Mouse (Mus musculus) heart, adult 2 months (tissue): Measurements from ENCODE around the gene Selenbp2. TPM values are rescaled to one million over a fixed set of nuclear protein-coding genes. Genes with fewer than 3 reads are reported as not detected.
A peak's percentile ranks its signal among the peaks of the same experiment; 100 is the strongest.
"Not testable (repeated sequence)": the region's sequence is repeated elsewhere in the genome, so short reads cannot be mapped to it uniquely, and the experiment has no call there.

ENCODE experiments used
- DNase-seq, 2 experiments: peaks; one replicate each; pipeline ENCODE4 v3.0.0; 2021
- H3K27ac ChIP-seq: fragments of 200-600 bp; 2 replicates; pipeline ENCODE4 v1.8.1; 2022
- H3K27me3 ChIP-seq: fragments of 200-500 bp; 2 replicates; pipeline ENCODE4 v1.6.1; 2012; ENCODE audit warnings: mild to moderate bottlenecking, low read length, inconsistent platforms, mixed read lengths; ENCODE audit not compliant: control insufficient read depth, insufficient read depth
- H3K36me3 ChIP-seq: fragments of 200-500 bp; 2 replicates; pipeline ENCODE4 v1.6.1; 2012; ENCODE audit warnings: low read length, inconsistent platforms; ENCODE audit not compliant: control insufficient read depth, insufficient read depth
- H3K4me1 ChIP-seq: fragments of 200-500 bp; 2 replicates; pipeline ENCODE4 v1.6.1; 2011; ENCODE audit warnings: low read length; ENCODE audit not compliant: control insufficient read depth, insufficient read depth
- H3K4me3 ChIP-seq: fragments of 200-600 bp; 2 replicates; pipeline ENCODE4 v1.8.1; 2022
- H3K79me2 ChIP-seq: fragments of 200-500 bp; replicated peaks from 2 replicates; pipeline ENCODE4 v1.6.1; 2012; ENCODE audit warnings: mild to moderate bottlenecking, inconsistent platforms, low read length, moderate library complexity, mixed read lengths; ENCODE audit not compliant: control insufficient read depth, insufficient read depth
- H3K9ac ChIP-seq: fragments of 200-500 bp; 2 replicates; pipeline ENCODE4 v1.6.1; 2012; ENCODE audit warnings: low read depth, mild to moderate bottlenecking, control low read depth, inconsistent platforms, low read length, mixed read lengths
- CTCF ChIP-seq: fragments of 200-600 bp; IDR thresholded peaks from 2 replicates; pipeline ENCODE4 v1.8.1; 2022; ENCODE audit warnings: antibody characterized with exemption, mild to moderate bottlenecking, moderate library complexity
- EP300 ChIP-seq: fragments of 200-500 bp; IDR thresholded peaks from 2 replicates; pipeline ENCODE4 v1.6.1; 2011; ENCODE audit warnings: low read depth, low read length, control low read depth; ENCODE audit not compliant: insufficient read depth
- POLR2A ChIP-seq: fragments of 200-500 bp; IDR thresholded peaks from 2 replicates; pipeline ENCODE4 v1.6.1; 2011; ENCODE audit warnings: mild to moderate bottlenecking, low read depth, low read length, control low read depth; ENCODE audit not compliant: insufficient read depth
- WGBS: fragments of 180-500 bp; shearing (Covaris S2); methylation state at CpG from one replicate; pipeline ENCODE4 v1.1.7; 2018; 5-methylcytosine and 5-hydroxymethylcytosine counted together
- intact Hi-C: fragments of 180-260 bp; cut with DNase I; formaldehyde crosslinking; loops from one replicate; pipeline ENCODE4 v1.15.1; 2025
- polyA plus RNA-seq: library from polyadenylated mRNA; depleted of rRNA; stranded (reverse); fragments of >200 nt; gene quantifications from 2 replicates; pipeline ENCODE4 v1.2.3, GENCODE M21; 2012; rRNA removed
- total RNA-seq, 2 experiments: library from RNA; stranded (reverse); gene quantifications; 2 replicates each; pipeline ENCODE4 v1.2.3; 2021

The Selenbp2 gene
- total and polyA plus RNA-seq, 3 experiments = 4.1 to 19.0 (median 12.4) TPM

GRCm38 (mm10) chr3:94702856-94703255 is 9.5 kb downstream of the Selenbp2 start:
- TF ChIP-seq POLR2A = no peak
- no peak for TF ChIP-seq CTCF
- no peak for TF ChIP-seq EP300
- WGBS = 69% methylated on average over 3 of the region's 3 CpGs
- Histone ChIP-seq H3K4me3 (no peak overlapping the region), H3K27me3 (no peaks in the 10 kb centered on the region), H3K9ac (no peak overlapping the region), H3K36me3 (no peaks in the 10 kb centered on the region), H3K27ac (no peak overlapping the region), H3K4me1 (no peaks in the 10 kb centered on the region), H3K79me2 (no peaks in the 10 kb centered on the region)
- intact Hi-C loops = no loop called here
- no peak for DNase-seq

GRCm38 (mm10) chr3:94703364-94703763 is 10.0 kb downstream of the Selenbp2 start:
- H3K4me3 ChIP-seq, H3K27me3 ChIP-seq, H3K4me1 ChIP-seq, H3K9ac ChIP-seq, H3K27ac ChIP-seq, H3K36me3 ChIP-seq, H3K79me2 ChIP-seq, intact Hi-C loops, DNase-seq: not testable (repeated sequence)
- WGBS = 22% methylated on average over 3 of the region's 3 CpGs
- peak; percentile 47 for TF ChIP-seq CTCF

- H3K36me3 ChIP-seq, H3K27ac ChIP-seq, H3K79me2 ChIP-seq, H3K27me3 ChIP-seq, DNase-seq, intact Hi-C loops, H3K9ac ChIP-seq, H3K4me3 ChIP-seq, H3K4me1 ChIP-seq: not testable (repeated sequence)
These were observed 17.2 kb downstream of the Selenbp2 start for GRCm38 (mm10) chr3:94710591-94710990.

GRCm38 (mm10) chr3:94713424-94713823 is 20.1 kb downstream of the Selenbp2 start:
- H3K27ac ChIP-seq, H3K27me3 ChIP-seq, intact Hi-C loops, DNase-seq, H3K4me1 ChIP-seq, H3K4me3 ChIP-seq, H3K79me2 ChIP-seq, H3K36me3 ChIP-seq, H3K9ac ChIP-seq: not testable (repeated sequence)
- 85% methylated on average over 3 of the region's 3 CpGs for WGBS

- intact Hi-C loops, H3K9ac ChIP-seq, DNase-seq, H3K36me3 ChIP-seq, H3K79me2 ChIP-seq, H3K27ac ChIP-seq, H3K4me3 ChIP-seq, H3K27me3 ChIP-seq, H3K4me1 ChIP-seq: not testable (repeated sequence)
- 27% methylated on average over 1 of the region's 1 CpGs for WGBS
These were observed 24.9 kb downstream of the Selenbp2 start for GRCm38 (mm10) chr3:94718253-94718652.

GRCm38 (mm10) chr3:94723637-94724036 is 30.3 kb downstream of the Selenbp2 start:
- H3K36me3 ChIP-seq, DNase-seq, H3K4me1 ChIP-seq, H3K27me3 ChIP-seq, H3K79me2 ChIP-seq, H3K4me3 ChIP-seq, H3K9ac ChIP-seq, H3K27ac ChIP-seq: not testable (repeated sequence)
- WGBS = 15% methylated on average over 2 of the region's 2 CpGs
- TF ChIP-seq CTCF = peak; percentile 28
- intact Hi-C loops = loop anchor here (5.0 kb wide), 1 partner anchor 86 kb away; no protein-coding TSS in a partner anchor

- intact Hi-C loops = no loop called here
- Histone ChIP-seq H3K9ac (no peak overlapping the region), H3K27me3 (no peaks in the 10 kb centered on the region), H3K36me3 (no peaks in the 10 kb centered on the region), H3K27ac (no peak overlapping the region), H3K79me2 (no peaks in the 10 kb centered on the region), H3K4me1 (no peaks in the 10 kb centered on the region), H3K4me3 (no peak overlapping the region)
- no peak for DNase-seq
- WGBS = 92% methylated on average over 17 of the region's 17 CpGs
- TF ChIP-seq CTCF (no peak), EP300 (no peak), POLR2A (no peak)
These were observed 52.3 kb downstream of the Selenbp2 start for GRCm38 (mm10) chr3:94745691-94746090.

Other genes with a start within 250 kb of the Selenbp2 start
- not detected for gene Oaz3, start 249.6 kb upstream of the Selenbp2 start, total RNA-seq
- 1.1 and 2.2 TPM in 2 replicates for gene Oaz3, start 249.6 kb upstream of the Selenbp2 start, polyA plus RNA-seq
- under 1 TPM in 1 of 2 experiments, not detected in 1; 0.27 TPM for gene Celf3, start 215.3 kb upstream of the Selenbp2 start, total RNA-seq
- gene Celf3, start 215.3 kb upstream of the Selenbp2 start, polyA plus RNA-seq = 0.67 and 0.96 TPM in 2 replicates
- gene Riiad1, start 213.2 kb upstream of the Selenbp2 start, total RNA-seq = 1 to 10 TPM in 1 of 2 experiments, under 1 TPM in 1; 0.99 to 1.3 TPM
- gene Riiad1, start 213.2 kb upstream of the Selenbp2 start, polyA plus RNA-seq = 0.44 and 1.2 TPM in 2 replicates
- gene Snx27, start 110.8 kb upstream of the Selenbp2 start, total RNA-seq = 10 to 100 TPM; 27.4 to 29.0 TPM
- 7.5 and 14.4 TPM in 2 replicates for gene Snx27, start 110.8 kb upstream of the Selenbp2 start, polyA plus RNA-seq
- gene Gm10972, start 50.4 kb upstream of the Selenbp2 start, total RNA-seq = not detected
- gene Gm10972, start 50.4 kb upstream of the Selenbp2 start, polyA plus RNA-seq = not detected in 2 replicates
- gene Tuft1, start 34.7 kb upstream of the Selenbp2 start, total RNA-seq = 1 to 10 TPM; 2.0 to 2.1 TPM
- gene Tuft1, start 34.7 kb upstream of the Selenbp2 start, polyA plus RNA-seq = 1.6 and 1.9 TPM in 2 replicates
- gene Cgn, start 92.9 kb downstream of the Selenbp2 start, total RNA-seq = under 1 TPM; 0.25 to 0.50 TPM
- gene Cgn, start 92.9 kb downstream of the Selenbp2 start, polyA plus RNA-seq = 0.26 and 0.43 TPM in 2 replicates
- 10 to 100 TPM; 17.3 TPM for gene Pogz, start 144.0 kb downstream of the Selenbp2 start, total RNA-seq
- gene Pogz, start 144.0 kb downstream of the Selenbp2 start, polyA plus RNA-seq = 13.7 and 16.4 TPM in 2 replicates
- 100 to 1,000 TPM; 212 to 223 TPM for gene Psmb4, start 193.4 kb downstream of the Selenbp2 start, total RNA-seq
- gene Psmb4, start 193.4 kb downstream of the Selenbp2 start, polyA plus RNA-seq = 232 and 374 TPM in 2 replicates
- 100 to 1,000 TPM; 100 to 122 TPM for gene Selenbp1, start 239.5 kb downstream of the Selenbp2 start, total RNA-seq
- 190 and 223 TPM in 2 replicates for gene Selenbp1, start 239.5 kb downstream of the Selenbp2 start, polyA plus RNA-seq